ENCODE assay signal across 17 mouse cellular contexts in the genomic region with DNA sequence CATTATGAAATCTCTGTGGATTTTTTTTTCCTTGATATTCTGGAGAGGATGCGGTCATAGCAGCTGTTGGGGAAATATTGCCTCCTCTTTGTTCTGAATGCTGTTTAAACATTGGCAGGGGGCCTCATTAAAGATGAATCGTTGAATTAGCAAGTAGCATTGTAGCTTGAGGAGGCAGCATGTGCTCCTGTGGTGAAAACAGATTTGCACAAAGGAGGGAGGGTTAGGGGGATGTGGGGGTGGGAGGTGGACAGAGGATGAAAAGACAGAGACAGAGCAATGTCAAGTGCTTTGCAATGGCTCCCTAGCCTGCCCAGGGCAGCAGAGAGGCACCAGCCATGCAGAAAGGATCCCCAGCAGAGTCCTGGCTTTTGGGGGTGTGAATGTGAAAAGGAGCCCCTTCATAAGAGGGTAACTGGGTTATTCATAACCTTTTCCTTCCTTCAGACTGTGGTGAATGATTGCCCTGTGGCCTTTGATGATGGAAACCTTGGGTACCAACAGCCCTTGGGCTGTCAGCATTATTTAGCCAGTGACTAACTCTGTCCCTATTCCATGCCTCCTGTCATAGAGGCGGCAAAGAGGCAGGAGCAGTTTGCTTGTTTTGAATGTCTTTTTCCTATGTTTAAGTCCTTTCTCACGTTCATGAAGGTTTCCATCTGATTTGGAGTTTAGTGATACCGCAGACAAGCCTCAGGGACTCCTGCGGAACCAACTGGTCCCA.
DNase-seq lines count a peak whose midpoint lies in the region; ATAC-seq lines count a peak whose summit lies in the region.
"Had no signal": no experiment of that assay in that cellular context is flagged by ENCODE, and none has a peak within 500 bp of the region (broad histone marks: within the 10 kb centered on the region; RNA-seq: fewer than 3 reads in every experiment).

No protein-coding gene starts in this region.

- H3K9me3 ChIP-seq in hindbrain, embryonic 14.5 days (ENCODE audit: control insufficient read depth, low read length), result no peaks in the 10 kb centered on the region
- H3K9me3 ChIP-seq in midbrain, embryonic 16.5 days (replicated peaks; ENCODE audit: control insufficient read depth, low read length, poor library complexity, severe bottlenecking), result no peaks in the 10 kb centered on the region
- H3K9me3 ChIP-seq: limb, embryonic 10.5 days; stomach, embryonic 15.5 days had no signal

- no peak overlapping the region for H3K4me2 ChIP-seq in hindbrain, embryonic 14.5 days (replicated peaks)
- no peak overlapping the region; the same call in 1 of the 2 replicates for H3K4me2 ChIP-seq in midbrain, embryonic 16.5 days (ENCODE audit: low read length)
- H3K4me2 ChIP-seq: stomach, embryonic 15.5 days had no signal

- 44% methylated on average over 6 of the region's 6 CpGs for whole genome bisulfite sequencing in hindbrain, embryonic 14.5 days
- WGBS in midbrain, embryonic 16.5 days, result 42% methylated on average over 6 of the region's 6 CpGs

- no peaks in the 10 kb centered on the region for H3K36me3 ChIP-seq in hindbrain, embryonic 14.5 days (replicated peaks; ENCODE audit: control insufficient read depth, insufficient read depth)
- no peaks in the 10 kb centered on the region for H3K36me3 ChIP-seq in midbrain, embryonic 16.5 days (ENCODE audit: control insufficient read depth, insufficient read depth, low read length)
- H3K36me3 ChIP-seq: limb, embryonic 10.5 days; stomach, embryonic 15.5 days had no signal

- DNase-seq in adrenal gland, postnatal 10 days, result peak; percentile 20
- DNase-seq in adrenal gland, postnatal 25 days, result no peak
- peak; percentile 40 for DNase-seq in adrenal gland, postnatal 14 days
- peak; percentile 68 for DNase-seq in hindbrain, embryonic 14.5 days (ENCODE audit: low spot score)
- DNase-seq in heart, adult 18-20 months, result no peak
- DNase-seq: gastrocnemius, postnatal 25 days; layer of hippocampus, adult 9-11 months; right cerebral cortex, postnatal 4 days; thymus, postnatal 14 days had no signal

- peak; percentile 78 for ATAC-seq in hindbrain, embryonic 14.5 days (ENCODE audit: low FRiP score)
- peak; percentile 71 for ATAC-seq in midbrain, embryonic 16.5 days
- no peak for ATAC-seq in monocyte, adult 5-6 weeks (replicated peaks; ENCODE audit: insufficient number of reproducible peaks, low FRiP score, low TSS enrichment, poor library complexity, severe bottlenecking)
- no peak for ATAC-seq in cerebellum, adult (ENCODE audit: insufficient number of reproducible peaks, low FRiP score, low TSS enrichment)

- H3K27ac ChIP-seq in hindbrain, embryonic 14.5 days, result peak overlapping the region; percentile 84
- H3K27ac ChIP-seq in midbrain, embryonic 16.5 days (ENCODE audit: low read length), result peak overlapping the region; percentile 42; the same call in 1 of the 2 replicates
- H3K27ac ChIP-seq: kidney, postnatal 0 days; limb, embryonic 10.5 days; liver, embryonic 14.5 days; macrophage; stomach, embryonic 15.5 days had no signal

- no peaks in the 10 kb centered on the region for H3K27me3 ChIP-seq in hindbrain, embryonic 14.5 days (ENCODE audit: control insufficient read depth, insufficient read depth, low read length)
- H3K27me3 ChIP-seq in midbrain, embryonic 16.5 days (ENCODE audit: control insufficient read depth, insufficient read depth, low read depth, low read length), result no peaks in the 10 kb centered on the region
- H3K27me3 ChIP-seq: stomach, embryonic 15.5 days had no signal

- H3K4me1 ChIP-seq in hindbrain, embryonic 14.5 days (replicated peaks; ENCODE audit: control insufficient read depth, insufficient read depth, low read length), result peaks cover 22% of the 10 kb centered on the region
- peaks cover 12% of the 10 kb centered on the region for H3K4me1 ChIP-seq in midbrain, embryonic 16.5 days (ENCODE audit: control insufficient read depth, insufficient read depth, low read length)
- H3K4me1 ChIP-seq: stomach, embryonic 15.5 days had no signal

- no peak overlapping the region for H3K9ac ChIP-seq in hindbrain, embryonic 14.5 days
- H3K9ac ChIP-seq in midbrain, embryonic 16.5 days (ENCODE audit: low read depth, low read length), result no peak overlapping the region
- H3K9ac ChIP-seq: liver, embryonic 14.5 days; stomach, embryonic 15.5 days had no signal

- no peak overlapping the region for H3K4me3 ChIP-seq in hindbrain, embryonic 14.5 days (replicated peaks; ENCODE audit: low read length)
- H3K4me3 ChIP-seq in midbrain, embryonic 16.5 days (ENCODE audit: low read depth, low read length), result no peak overlapping the region
- H3K4me3 ChIP-seq: limb, embryonic 10.5 days; stomach, embryonic 15.5 days had no signal

Comparison
In these comparisons a context has a peak if more than half of its experiments do, and no peak if none do; other contexts are left out.
1. DNase-seq: peak in adrenal gland, postnatal 10 days (single experiment), adrenal gland, postnatal 14 days (single experiment) and hindbrain, embryonic 14.5 days (single experiment); none in adrenal gland, postnatal 25 days (single experiment) and heart, adult 18-20 months (0 of 2).
2. ATAC-seq: peak in hindbrain, embryonic 14.5 days (single experiment) and midbrain, embryonic 16.5 days (single experiment); none in monocyte, adult 5-6 weeks (single experiment) and cerebellum, adult (single experiment).